Mouse (Mus musculus) kidney, postnatal 0 days (tissue): ENCODE measurements around the gene Aff1. TPM values are rescaled to one million over a fixed set of nuclear protein-coding genes. Genes with fewer than 3 reads are reported as not detected.

Source experiments
- ATAC-seq: fragments of 200-750 bp; cut with Nextera tagmentation; replicated peaks from 2 replicates; pipeline ENCODE4 v1.8.0; 2017; ENCODE audit warnings: low read depth, moderate number of reproducible peaks, moderate TSS enrichment, moderate library complexity; ENCODE audit not compliant: low FRiP score
- DNase-seq: peaks from one replicate; pipeline ENCODE4 v3.0.0-alpha.2; 2016; ENCODE audit warnings: low spot score
- H3K27ac ChIP-seq: fragments of 300-500 bp; sonication (generic); 2 replicates; pipeline ENCODE4 v1.5.1; 2014; ENCODE audit warnings: mild to moderate bottlenecking
- H3K27me3 ChIP-seq: fragments of 300-500 bp; sonication (generic); 2 replicates; pipeline ENCODE4 v1.6.1; 2014; ENCODE audit warnings: low read length, mixed read lengths; ENCODE audit not compliant: insufficient read depth
- H3K36me3 ChIP-seq: fragments of 300-500 bp; sonication (generic); 2 replicates; pipeline ENCODE4 v1.6.1; 2014; ENCODE audit warnings: low read length, mixed read lengths; ENCODE audit not compliant: insufficient read depth
- H3K4me1 ChIP-seq: fragments of 300-500 bp; sonication (generic); replicated peaks from 2 replicates; pipeline ENCODE4 v1.6.1; 2014; ENCODE audit warnings: antibody characterized with exemption, low read length, mixed read lengths; ENCODE audit not compliant: insufficient read depth
- H3K4me2 ChIP-seq: fragments of 300-500 bp; sonication (generic); 2 replicates; pipeline ENCODE4 v1.6.1; 2014; ENCODE audit warnings: mild to moderate bottlenecking, low read length, moderate library complexity, mixed read lengths
- H3K4me3 ChIP-seq: fragments of 300-500 bp; sonication (generic); replicated peaks from 2 replicates; pipeline ENCODE4 v1.5.1; 2014; ENCODE audit warnings: low read depth, low read length
- H3K9ac ChIP-seq: fragments of 300-500 bp; sonication (generic); 2 replicates; pipeline ENCODE4 v1.6.1; 2014; ENCODE audit warnings: low read depth, low read length
- H3K9me3 ChIP-seq: fragments of 300-500 bp; sonication (generic); replicated peaks from 2 replicates; pipeline ENCODE4 v1.6.1; 2016; ENCODE audit warnings: low read length, inconsistent platforms, mixed read lengths
- CTCF ChIP-seq: IDR thresholded peaks from 2 replicates; pipeline ENCODE4 v1.5.1; 2016; ENCODE audit warnings: antibody characterized with exemption, low read depth, mild to moderate bottlenecking, moderate library complexity
- WGBS: fragments of 180-500 bp; shearing (Covaris S2); extraction: QIAGEN DNeasy Blood & Tissue Kit; methylation state at CpG from one replicate; pipeline ENCODE4 v1.1.7; 2014; 5-methylcytosine and 5-hydroxymethylcytosine counted together
- polyA plus RNA-seq: library from polyadenylated mRNA; unstranded; fragments of >200 nt; fragmentation: Nextera tagmentation; extraction: Ambion mirVana; gene quantifications from 2 replicates; pipeline ENCODE4 v1.2.1, GENCODE M21; 2015

Gene Aff1
- polyA plus RNA-seq, 1 experiment from 2014 or later: 14.3 TPM

- no peak for DNase-seq
- Histone ChIP-seq H3K36me3 (no peaks in the 10 kb centered on the region), H3K9me3 (no peaks in the 10 kb centered on the region), H3K27me3 (no peaks in the 10 kb centered on the region), H3K4me3 (no peak overlapping the region), H3K9ac (no peak overlapping the region), H3K4me1 (no peaks in the 10 kb centered on the region), H3K27ac (no peak overlapping the region), H3K4me2 (no peak overlapping the region)
- 58% methylated on average over 2 of the region's 2 CpGs for WGBS
- no peak for TF ChIP-seq CTCF
- no peak for ATAC-seq
Observed at GRCm38 (mm10) chr5:103711886-103712285, 19.7 kb downstream of the Aff1 start.

- H3K4me1 ChIP-seq: no peaks in the 10 kb centered on the region
- no peak overlapping the region for H3K9ac ChIP-seq
- no peak for TF ChIP-seq CTCF
- DNase-seq (no peak), ATAC-seq (no peak)
- WGBS: 83% methylated on average over 2 of the region's 2 CpGs
- no peak overlapping the region for H3K4me3 ChIP-seq
- no peaks in the 10 kb centered on the region for H3K36me3 ChIP-seq
- H3K9me3 ChIP-seq: no peaks in the 10 kb centered on the region
- H3K27me3 ChIP-seq: no peaks in the 10 kb centered on the region
- no peak overlapping the region for H3K4me2 ChIP-seq
- H3K27ac ChIP-seq: no peak overlapping the region
Observed at GRCm38 (mm10) chr5:103713422-103713821, 21.2 kb downstream of the Aff1 start.

GRCm38 (mm10) chr5:103714943-103715342 is 22.8 kb downstream of the Aff1 start:
- Histone ChIP-seq H3K27ac (no peak overlapping the region), H3K9me3 (no peaks in the 10 kb centered on the region), H3K4me1 (no peaks in the 10 kb centered on the region), H3K36me3 (no peaks in the 10 kb centered on the region), H3K27me3 (no peaks in the 10 kb centered on the region), H3K4me2 (no peak overlapping the region), H3K9ac (no peak overlapping the region), H3K4me3 (no peak overlapping the region)
- ATAC-seq (no peak), DNase-seq (no peak)
- WGBS: 85% methylated on average over 6 of the region's 6 CpGs
- no peak for TF ChIP-seq CTCF

- no peak for ATAC-seq
- Histone ChIP-seq H3K9me3 (no peaks in the 10 kb centered on the region), H3K27ac (no peak overlapping the region), H3K4me2 (no peak overlapping the region), H3K4me1 (no peaks in the 10 kb centered on the region), H3K27me3 (no peaks in the 10 kb centered on the region), H3K9ac (no peak overlapping the region), H3K4me3 (no peak overlapping the region), H3K36me3 (no peaks in the 10 kb centered on the region)
- DNase-seq: no peak
- 80% methylated on average over 5 of the region's 5 CpGs for WGBS
- TF ChIP-seq CTCF: no peak
Observed at GRCm38 (mm10) chr5:103716824-103717342, 24.7 kb downstream of the Aff1 start.

GRCm38 (mm10) chr5:103719131-103719530 is 27.0 kb downstream of the Aff1 start:
- no peak overlapping the region for H3K9ac ChIP-seq
- no peak for TF ChIP-seq CTCF
- ATAC-seq (no peak), DNase-seq (no peak)
- H3K36me3 ChIP-seq: no peaks in the 10 kb centered on the region
- no peak overlapping the region for H3K4me2 ChIP-seq
- H3K4me3 ChIP-seq: no peak overlapping the region
- H3K27me3 ChIP-seq: no peaks in the 10 kb centered on the region
- no peaks in the 10 kb centered on the region for H3K9me3 ChIP-seq
- WGBS: 22% methylated on average over 6 of the region's 6 CpGs
- H3K27ac ChIP-seq: no peak overlapping the region
- no peaks in the 10 kb centered on the region for H3K4me1 ChIP-seq

- Histone ChIP-seq H3K4me1 (peaks cover 7% of the 10 kb centered on the region; the same call in 1 of the 2 replicates), H3K4me3 (no peak overlapping the region), H3K9ac (no peak overlapping the region), H3K27ac (no peak overlapping the region), H3K36me3 (no peaks in the 10 kb centered on the region), H3K9me3 (no peaks in the 10 kb centered on the region), H3K27me3 (no peaks in the 10 kb centered on the region), H3K4me2 (no peak overlapping the region)
- DNase-seq (no peak), ATAC-seq (no peak)
- WGBS: 55% methylated on average over 3 of the region's 3 CpGs
- no peak for TF ChIP-seq CTCF
Observed at GRCm38 (mm10) chr5:103719851-103720250, 27.7 kb downstream of the Aff1 start.

GRCm38 (mm10) chr5:103720967-103721366 is 28.8 kb downstream of the Aff1 start:
- no peak for DNase-seq
- 83% methylated on average over 6 of the region's 6 CpGs for WGBS

More at GRCm38 (mm10) chr5:103720967-103721366, 28.8 kb downstream of the Aff1 start:
- no peak overlapping the region for H3K9ac ChIP-seq
- ATAC-seq: no peak
- no peaks in the 10 kb centered on the region for H3K36me3 ChIP-seq
- no peaks in the 10 kb centered on the region for H3K27me3 ChIP-seq
- no peak for TF ChIP-seq CTCF
- peaks cover 8% of the 10 kb centered on the region; the same call in 1 of the 2 replicates for H3K4me1 ChIP-seq
- H3K9me3 ChIP-seq: no peaks in the 10 kb centered on the region
- no peak overlapping the region for H3K4me3 ChIP-seq
- no peak overlapping the region for H3K4me2 ChIP-seq
- H3K27ac ChIP-seq: no peak overlapping the region
